Mouse (Mus musculus) kidney, postnatal 36 days (tissue): ENCODE measurements at regions not wholly inside any gene's neighbourhood (a gene's known extent, or its start where the extent isn't known, plus 50 kb on each side); places are given as distances from the start of the nearest gene placed in this dataset.

ENCODE experiments used
- DNase-seq, 2 experiments: peaks; one replicate each; pipeline ENCODE4 v3.0.0; 2021 to 2022; ENCODE audit warnings: mixed read lengths in 2 of 2

DNA sequence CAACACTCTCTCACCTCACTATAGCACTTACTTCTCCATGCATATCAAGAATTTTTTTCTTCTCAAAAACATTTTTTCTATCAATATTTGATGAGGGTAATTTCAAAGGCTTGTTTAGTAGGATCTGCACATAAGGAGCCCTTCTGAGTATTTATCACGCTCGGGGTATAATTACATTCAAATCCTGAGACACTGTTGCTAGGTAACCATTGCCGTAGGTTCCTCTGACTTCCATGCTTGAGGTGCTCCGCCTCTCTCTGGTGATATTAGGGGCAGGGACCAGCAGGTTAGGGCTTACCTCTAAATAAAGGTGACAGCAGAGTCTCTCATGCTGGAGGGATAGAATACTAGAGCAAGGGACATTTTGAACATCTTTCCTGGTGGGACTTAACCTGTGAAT lies 54.4 kb upstream of the 9630041A04Rik start:
- no peak for DNase-seq

- no peak for DNase-seq
These were observed 64.9 kb upstream of the 9630041A04Rik start for GRCm38 (mm10) chr9:101796718-101797117.

DNA sequence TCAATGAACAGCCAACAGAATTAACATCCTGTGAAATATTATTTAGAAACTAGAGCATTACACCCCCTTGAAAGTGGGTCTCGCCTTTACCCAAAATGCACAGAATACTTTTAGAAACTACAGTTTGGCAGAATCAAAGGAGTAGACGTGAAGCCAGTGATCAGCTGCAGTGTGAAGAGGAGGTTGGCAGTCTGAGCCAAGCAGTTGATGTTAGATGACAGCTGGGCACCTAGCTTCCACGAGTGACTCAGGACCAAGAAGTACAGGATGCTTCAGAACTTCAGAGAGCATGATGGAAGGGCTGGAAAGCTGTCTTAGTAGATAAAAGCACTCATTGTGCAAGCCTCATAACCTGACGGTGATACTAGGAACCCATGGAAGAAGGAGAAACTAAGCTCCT lies 65.6 kb upstream of the 9630041A04Rik start:
- DNase-seq: no peak

- DNase-seq: no peak
These were observed 66.2 kb upstream of the 9630041A04Rik start for GRCm38 (mm10) chr9:101795436-101795835.

DNA sequence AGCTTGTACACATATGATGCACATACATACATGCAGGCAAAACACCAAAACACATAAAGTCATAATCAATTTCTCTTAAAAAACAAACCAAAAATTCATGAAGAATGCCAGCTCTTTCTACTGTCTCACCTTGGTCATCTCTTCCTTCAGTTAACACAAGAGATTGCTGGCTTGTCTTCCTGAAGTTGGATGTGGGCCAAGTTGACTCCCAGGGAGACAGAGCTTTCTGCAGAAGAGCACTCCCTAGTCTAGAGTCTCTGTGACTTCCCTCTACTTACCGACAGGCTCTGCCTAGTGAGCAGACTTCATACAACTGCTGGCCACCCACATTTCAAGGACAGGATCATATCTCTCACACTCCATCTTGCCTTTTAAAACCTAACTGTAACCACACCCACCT lies 70.7 kb upstream of the 9630041A04Rik start:
- DNase-seq: no peak

DNA sequence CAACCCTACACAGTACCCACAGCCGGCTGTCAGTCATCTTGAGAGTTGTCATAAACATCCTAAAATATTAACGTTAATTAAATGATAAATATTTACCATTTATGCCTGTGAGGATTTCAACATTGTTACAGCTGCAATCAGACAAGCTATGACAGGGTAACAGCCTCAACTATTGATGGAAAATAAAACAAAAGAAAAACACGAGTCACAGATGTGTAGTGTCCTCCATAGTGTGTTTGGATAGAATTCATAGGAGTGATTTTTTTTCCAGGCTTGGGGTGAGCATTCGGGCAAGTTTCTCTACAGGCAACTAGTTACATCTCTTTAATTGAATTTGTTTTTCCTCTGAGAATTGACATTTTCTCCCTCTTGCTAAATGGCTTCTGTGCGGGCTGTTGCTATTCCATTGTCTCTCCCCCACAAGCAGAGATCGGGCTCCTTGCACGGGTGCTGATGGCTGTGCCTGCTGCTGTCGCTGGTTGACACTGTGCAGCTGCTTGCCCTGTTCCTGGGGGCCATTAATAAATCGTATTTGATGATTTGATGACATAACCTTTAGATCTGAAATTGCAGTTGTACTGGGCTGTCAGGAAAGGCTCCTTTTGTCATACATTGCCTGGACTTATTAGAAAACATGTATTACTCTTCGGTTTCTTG lies 120.6 kb upstream of the 9630041A04Rik start:
- DNase-seq: no peak

- DNase-seq: no peak
These were observed 122.3 kb upstream of the 9630041A04Rik start for GRCm38 (mm10) chr9:101739322-101739721.

GRCm38 (mm10) chr9:101734271-101734670 lies 127.4 kb upstream of the 9630041A04Rik start:
- DNase-seq: no peak

- no peak for DNase-seq
These were observed 127.9 kb upstream of the 9630041A04Rik start for GRCm38 (mm10) chr9:101733611-101734225.

GRCm38 (mm10) chr9:101730136-101730535 lies 131.5 kb upstream of the 9630041A04Rik start:
- no peak for DNase-seq

DNA sequence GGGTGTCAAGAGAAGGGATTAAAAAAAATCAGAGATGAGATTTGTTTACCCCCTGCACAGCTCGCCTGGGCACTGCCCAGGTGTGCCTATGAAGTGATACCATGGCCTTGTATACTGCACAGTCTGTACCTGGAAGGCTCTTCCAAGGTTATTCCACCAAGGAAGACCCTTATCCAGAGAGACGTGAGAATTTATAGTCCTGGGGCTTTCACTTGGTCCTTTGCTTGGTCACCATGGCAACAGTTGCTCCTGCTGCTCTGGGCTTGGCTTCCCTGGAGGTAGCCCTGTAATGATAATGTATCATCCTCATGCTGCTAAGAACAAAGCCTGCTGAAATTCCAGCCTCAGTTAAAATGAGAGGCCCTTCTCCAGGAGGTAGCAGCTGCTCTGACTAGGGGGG lies 143.7 kb upstream of the 9630041A04Rik start:
- no peak for DNase-seq

DNA sequence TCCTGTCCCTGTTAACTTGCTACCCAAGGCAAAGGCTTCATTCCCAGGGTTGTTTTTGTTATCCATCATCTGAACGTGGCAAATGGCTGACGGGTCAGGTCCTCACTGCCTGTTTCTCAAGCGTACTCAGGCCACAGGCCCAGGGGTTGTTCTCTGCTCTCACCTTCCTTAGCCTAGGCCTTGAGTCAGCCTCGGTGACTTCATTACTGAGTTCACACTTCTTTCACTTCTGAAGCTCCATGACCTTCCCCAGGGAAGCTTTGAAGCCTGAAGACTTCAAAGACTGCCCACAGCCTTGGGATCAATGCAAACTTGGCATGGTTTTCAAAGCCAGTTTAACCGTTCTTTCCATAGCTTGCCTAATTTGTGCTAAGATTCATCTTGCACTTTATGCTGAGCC lies 145.3 kb upstream of the 9630041A04Rik start:
- DNase-seq: no peak

GRCm38 (mm10) chr9:101714805-101715204 lies 146.8 kb upstream of the 9630041A04Rik start:
- no peak for DNase-seq

- peak in 1 of 2 experiments; percentile 4 for DNase-seq
These were observed 151.0 kb upstream of the 9630041A04Rik start for GRCm38 (mm10) chr9:101710611-101711071.

DNA sequence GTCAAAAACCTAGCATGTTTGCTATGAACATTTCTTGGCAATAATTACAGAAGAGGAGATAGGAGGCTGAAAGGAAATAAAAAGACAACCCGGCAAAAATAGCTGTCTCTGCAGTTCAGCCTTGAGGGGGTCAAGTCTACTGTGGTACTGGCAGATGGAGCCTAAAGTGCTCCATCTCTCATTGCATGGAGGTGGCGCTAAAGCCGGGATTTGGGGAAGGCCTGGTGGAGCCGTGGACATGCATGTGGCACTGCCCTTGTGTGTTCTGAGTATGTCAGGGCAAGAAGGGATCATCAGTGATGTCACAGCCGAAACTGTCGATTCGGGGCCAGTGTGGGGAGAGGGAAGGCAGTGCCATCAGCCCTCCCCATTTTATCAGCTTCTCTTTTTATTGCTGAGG lies 161.3 kb upstream of the 9630041A04Rik start:
- no peak for DNase-seq

GRCm38 (mm10) chr9:101694054-101694453 lies 167.6 kb upstream of the 9630041A04Rik start:
- no peak for DNase-seq

DNA sequence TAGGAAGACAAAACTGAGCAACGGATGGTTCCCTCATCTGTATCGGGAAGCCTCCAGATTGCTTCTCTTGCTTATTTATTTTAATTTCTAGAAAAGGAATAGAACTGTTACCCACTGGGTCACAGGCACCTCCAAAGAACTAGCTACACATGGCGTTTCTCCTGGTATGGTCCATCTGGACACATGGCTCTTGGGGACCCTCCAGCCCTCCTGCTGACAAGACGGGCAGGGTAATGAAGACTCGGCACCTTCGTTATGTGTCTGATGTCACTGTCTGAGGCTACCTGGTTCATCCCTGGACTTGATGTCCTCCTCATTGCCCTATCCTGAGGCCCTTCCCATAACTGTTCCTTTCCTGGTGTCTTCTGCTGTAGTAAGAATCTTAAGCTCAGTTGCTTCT lies 170.3 kb upstream of the 9630041A04Rik start:
- no peak for DNase-seq

DNA sequence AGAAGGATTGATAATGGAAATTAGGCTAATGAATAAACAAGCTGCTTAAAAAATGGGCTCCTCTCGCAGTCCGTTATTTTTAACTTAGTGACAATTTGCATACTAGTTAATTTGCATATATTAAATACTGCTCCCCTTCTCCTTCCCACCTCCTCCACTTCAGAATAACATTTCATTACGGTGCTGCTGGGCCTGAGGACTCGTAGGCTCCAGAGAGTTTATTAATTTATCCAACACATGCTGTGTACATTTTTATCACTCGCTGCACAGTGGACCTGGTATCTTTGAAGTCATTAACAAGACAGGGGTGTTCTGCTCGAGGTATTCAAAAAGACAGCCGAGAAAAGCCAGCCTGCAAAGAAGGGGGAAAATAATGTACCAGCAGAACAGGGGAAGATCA lies 170.7 kb upstream of the 9630041A04Rik start:
- no peak for DNase-seq

- DNase-seq: no peak
These were observed 171.2 kb upstream of the 9630041A04Rik start for GRCm38 (mm10) chr9:101690402-101690861.

DNA sequence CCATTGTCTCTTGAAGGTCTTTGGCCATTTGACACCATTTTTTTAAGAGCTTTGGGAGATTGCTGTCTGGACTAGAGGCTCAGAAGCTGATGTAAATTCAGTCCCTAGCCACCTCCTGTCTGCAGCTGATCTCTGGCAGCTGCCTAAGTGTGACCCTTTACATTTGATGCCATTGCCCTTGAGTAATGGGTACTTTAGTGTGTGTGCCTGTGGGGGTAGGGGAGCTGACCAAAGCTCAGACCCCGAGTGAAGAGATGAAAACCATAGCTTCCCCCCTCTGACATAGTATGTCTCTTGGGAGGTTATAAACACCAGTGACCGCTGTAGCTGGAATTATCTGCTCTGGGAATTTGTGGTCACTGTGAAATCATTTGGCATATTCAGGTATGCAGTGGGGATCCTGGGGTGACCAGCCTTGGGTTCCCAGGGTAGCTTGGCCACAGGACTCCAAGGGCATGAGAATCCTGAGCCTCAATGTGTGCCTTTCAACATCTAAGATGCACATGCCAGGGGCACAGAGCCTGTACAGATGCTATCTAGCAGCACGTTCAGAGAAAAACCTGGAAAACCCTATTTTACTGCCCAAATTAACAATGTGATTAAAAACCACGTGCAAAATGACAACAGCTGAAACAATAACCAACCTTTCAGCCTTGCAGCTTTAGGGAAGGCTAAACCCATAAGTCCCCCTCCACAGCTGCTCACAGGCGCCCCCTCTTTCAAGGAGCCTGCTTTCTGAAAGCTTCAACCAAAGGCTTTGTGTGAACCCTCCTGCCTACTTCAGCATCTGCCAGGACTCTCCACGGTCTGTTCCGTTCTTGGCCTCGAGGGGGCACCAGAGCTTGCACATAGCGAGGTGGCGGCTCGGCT lies 171.9 kb upstream of the 9630041A04Rik start:
- peak; percentile 67 to 92 for DNase-seq

GRCm38 (mm10) chr9:101687226-101687625 lies 174.4 kb upstream of the 9630041A04Rik start:
- DNase-seq: no peak

DNA sequence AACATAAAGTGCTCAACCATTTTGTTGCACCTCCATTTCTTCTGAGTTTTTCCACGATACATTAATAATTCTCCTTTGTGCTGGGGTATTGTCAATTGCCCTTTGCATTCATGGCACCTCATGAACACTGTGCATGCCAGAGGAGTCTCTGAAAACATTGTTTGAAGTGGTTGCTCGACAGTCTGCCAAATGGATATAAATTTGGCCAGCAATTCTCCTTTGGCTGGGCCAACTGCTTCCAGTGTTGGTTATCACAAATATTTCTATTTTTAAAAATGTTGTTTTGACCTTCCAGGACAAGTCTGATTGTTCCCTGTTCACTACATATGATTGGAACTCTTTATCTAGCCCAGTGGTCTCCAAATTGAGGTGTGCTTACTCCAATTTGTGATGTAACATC lies 184.1 kb upstream of the 9630041A04Rik start:
- no peak for DNase-seq

DNA sequence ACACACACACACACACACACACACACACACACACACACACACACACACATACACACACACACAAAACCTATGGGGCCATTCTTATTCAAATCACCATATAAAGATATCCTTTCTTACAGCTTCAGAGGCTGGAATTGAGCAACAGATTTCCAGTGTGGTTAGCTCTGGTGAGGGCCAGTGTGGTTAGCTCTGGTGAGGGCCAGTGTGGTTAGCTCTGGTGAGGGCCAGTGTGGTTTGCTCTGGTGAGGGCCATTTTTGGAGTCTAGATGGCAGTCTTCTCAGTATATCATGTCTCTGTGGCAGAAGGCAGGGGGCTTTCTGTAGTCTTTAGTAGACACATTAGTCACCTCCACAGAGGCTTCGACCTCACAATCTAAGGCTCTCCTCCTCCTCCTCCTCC lies 191.5 kb upstream of the 9630041A04Rik start:
- DNase-seq: no peak

- peak in 1 of 2 experiments; percentile 11 for DNase-seq
These were observed 211.8 kb upstream of the 9630041A04Rik start for GRCm38 (mm10) chr9:101649816-101650215.
